9 mouse cellular contexts compared by ENCODE assay signal in genomic region chr9:54552409-54552808, GRCm38 (mm10). TPM values are rescaled to one million over a fixed set of nuclear protein-coding genes. Genes with fewer than 3 reads are reported as not detected.
A peak's percentile ranks its signal among the peaks of the same experiment; 100 is the strongest.
DNase-seq lines count a peak whose midpoint lies in the region; ATAC-seq lines count a peak whose summit lies in the region.
"Had no signal": no experiment of that assay in that cellular context is flagged by ENCODE, and none has a peak within 500 bp of the region (broad histone marks: within the 10 kb centered on the region; RNA-seq: fewer than 3 reads in every experiment).

No protein-coding gene starts in this region.

- DNase-seq in adrenal gland, adult 2 months, result peak; percentile 41
- no peak for DNase-seq in adrenal gland, postnatal 4 days (ENCODE audit: low spot score in 2 of 2)
- peak; percentile 18 for DNase-seq in urinary bladder, postnatal 25 days (ENCODE audit: low spot score)
- no peak for DNase-seq in urinary bladder, adult 2 months (ENCODE audit: low spot score)
- peak; percentile 56 for DNase-seq in induced T-regulatory cell, adult 2 months (ENCODE audit: low read depth)
- DNase-seq in thymus, postnatal 36 days, result peak; percentile 25 to 27
- no peak for DNase-seq in ovary, postnatal 36 days (ENCODE audit: low spot score)

- WGBS in liver, embryonic 16.5 days (ENCODE audit: insufficient replicate concordance), result 16% methylated on average over 5 of the region's 5 CpGs

- H3K27ac ChIP-seq in liver, embryonic 16.5 days (ENCODE audit: low read length), result no peak overlapping the region

- H3K4me2 ChIP-seq in liver, embryonic 16.5 days (ENCODE audit: low read depth, low read length), result no peak overlapping the region

- H3K9me3 ChIP-seq in liver, embryonic 16.5 days (replicated peaks; ENCODE audit: control insufficient read depth, low read length), result no peaks in the 10 kb centered on the region

- no peaks in the 10 kb centered on the region for H3K27me3 ChIP-seq in liver, embryonic 16.5 days (ENCODE audit: control insufficient read depth, insufficient read depth, low read depth, low read length)

- H3K4me3 ChIP-seq in liver, embryonic 16.5 days (ENCODE audit: low read depth, low read length), result no peak overlapping the region

- no peaks in the 10 kb centered on the region for H3K36me3 ChIP-seq in liver, embryonic 16.5 days (ENCODE audit: control insufficient read depth, insufficient read depth)

- H3K4me1 ChIP-seq in liver, embryonic 16.5 days (ENCODE audit: control insufficient read depth, low read depth, low read length), result no peaks in the 10 kb centered on the region

- no peak overlapping the region for H3K9ac ChIP-seq in liver, embryonic 16.5 days (ENCODE audit: low read depth, low read length)

- ATAC-seq in liver, embryonic 16.5 days (ENCODE audit: low read depth), result peak; percentile 24; the same call in 1 of the 2 replicates

RNA-seq across cellular contexts. Expression of gene Cib2, which starts 7.6 kb away (rescaled TPM):
- 100 to 1,000 TPM in 1 of 2 experiments, 10 to 100 TPM in 1; 47.9 to 131 TPM for total RNA-seq in adrenal gland, adult 2 months (2021)
- polyA plus RNA-seq in adrenal gland, adult 2 months (2012; rRNA removed), result 15.1 and 31.7 TPM in 2 replicates
- 10 to 100 TPM; 10.4 to 12.2 TPM for total RNA-seq in adrenal gland, postnatal 4 days (2021)
- polyA plus RNA-seq in urinary bladder, adult 2 months (2012; rRNA removed), result 8.1 and 9.5 TPM in 2 replicates
- polyA plus RNA-seq in liver, embryonic 16.5 days (2015; fragmentation: Nextera tagmentation; extraction: Ambion mirVana), result 1.4 and 1.5 TPM in 2 replicates

RNA-seq across cellular contexts. Expression of gene Sh2d7, which starts 13.6 kb away (rescaled TPM):
- total RNA-seq in adrenal gland, adult 2 months (2021), result not detected
- polyA plus RNA-seq in adrenal gland, adult 2 months (2012; rRNA removed), result not detected in 2 replicates
- not detected for total RNA-seq in adrenal gland, postnatal 4 days (2021)
- polyA plus RNA-seq in urinary bladder, adult 2 months (2012; rRNA removed), result not detected in 2 replicates
- not detected in 2 replicates for polyA plus RNA-seq in liver, embryonic 16.5 days (2015; fragmentation: Nextera tagmentation; extraction: Ambion mirVana)
- total RNA-seq: gastrocnemius, postnatal 36 days had no signal

RNA-seq across cellular contexts. Expression of gene Idh3a, which starts 33.7 kb away (rescaled TPM):
- total RNA-seq in adrenal gland, adult 2 months (2021), result 100 to 1,000 TPM; 245 to 445 TPM
- 44.3 and 48.7 TPM in 2 replicates for polyA plus RNA-seq in adrenal gland, adult 2 months (2012; rRNA removed)
- total RNA-seq in adrenal gland, postnatal 4 days (2021), result 100 to 1,000 TPM; 193 to 223 TPM
- polyA plus RNA-seq in urinary bladder, adult 2 months (2012; rRNA removed), result 61.3 and 66.5 TPM in 2 replicates
- 55.1 and 63.6 TPM in 2 replicates for polyA plus RNA-seq in liver, embryonic 16.5 days (2015; fragmentation: Nextera tagmentation; extraction: Ambion mirVana)

RNA-seq across cellular contexts. Expression of gene Dmxl2, which starts 51.0 kb away (rescaled TPM):
- 10 to 100 TPM; 15.0 to 15.9 TPM for total RNA-seq in adrenal gland, adult 2 months (2021)
- 0.81 and 1.5 TPM in 2 replicates for polyA plus RNA-seq in adrenal gland, adult 2 months (2012; rRNA removed)
- 10 to 100 TPM; 18.8 to 23.4 TPM for total RNA-seq in adrenal gland, postnatal 4 days (2021)
- polyA plus RNA-seq in urinary bladder, adult 2 months (2012; rRNA removed), result 6.5 and 8.1 TPM in 2 replicates
- polyA plus RNA-seq in liver, embryonic 16.5 days (2015; fragmentation: Nextera tagmentation; extraction: Ambion mirVana), result 0.96 and 1.4 TPM in 2 replicates

Comparison
In these comparisons a context has a peak if more than half of its experiments do, and no peak if none do; other contexts are left out.
1. DNase-seq: peak in adrenal gland, adult 2 months (single experiment), urinary bladder, postnatal 25 days (single experiment), induced T-regulatory cell, adult 2 months (single experiment) and thymus, postnatal 36 days (2 of 2); none in adrenal gland, postnatal 4 days (0 of 2), urinary bladder, adult 2 months (single experiment) and ovary, postnatal 36 days (single experiment).